Mouse (Mus musculus) heart, postnatal 0 days (tissue): ENCODE data around the gene Pde4c.

Source experiments
- CTCF ChIP-seq: IDR thresholded peaks from 2 replicates; pipeline ENCODE4 v1.5.1; 2016; ENCODE audit warnings: antibody characterized with exemption, control low read depth, low read depth
- EP300 ChIP-seq: IDR thresholded peaks from 2 replicates; pipeline ENCODE4 v1.6.1; 2016; ENCODE audit warnings: antibody characterized with exemption, low read depth

DNA sequence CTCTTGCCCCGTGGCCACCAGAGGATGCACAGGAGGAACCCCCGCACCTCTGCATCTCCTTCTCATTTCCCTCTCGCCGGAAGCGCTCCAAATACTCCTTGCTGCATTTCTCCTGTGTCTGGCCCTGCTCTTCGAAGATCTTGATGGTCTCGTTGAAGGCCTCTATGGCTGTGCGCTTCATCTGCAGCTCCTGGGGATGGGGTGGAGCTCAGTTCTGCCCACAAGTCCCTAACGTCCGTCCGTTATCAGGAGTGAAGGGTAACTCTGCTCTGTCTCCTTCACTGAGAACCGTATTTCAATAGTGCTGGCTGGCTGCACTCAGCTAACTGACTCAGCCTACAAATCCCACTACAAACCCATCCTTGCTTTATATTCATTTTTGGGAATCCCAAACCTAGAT lies 46.3 kb downstream of the Pde4c start:
- TF ChIP-seq EP300 = no peak
- TF ChIP-seq CTCF = no peak
